Mouse (Mus musculus) ES-CJ7 (cell line): Measurements from ENCODE around the gene Dnaaf2.
"Not testable (repeated sequence)": the region's sequence is repeated elsewhere in the genome, so short reads cannot be mapped to it uniquely, and the experiment has no call there.

ENCODE experiments used
- DNase-seq: peaks from one replicate; pipeline ENCODE4 v3.0.0; 2011; ENCODE audit warnings: low read depth, low spot score

The Dnaaf2 gene

DNA sequence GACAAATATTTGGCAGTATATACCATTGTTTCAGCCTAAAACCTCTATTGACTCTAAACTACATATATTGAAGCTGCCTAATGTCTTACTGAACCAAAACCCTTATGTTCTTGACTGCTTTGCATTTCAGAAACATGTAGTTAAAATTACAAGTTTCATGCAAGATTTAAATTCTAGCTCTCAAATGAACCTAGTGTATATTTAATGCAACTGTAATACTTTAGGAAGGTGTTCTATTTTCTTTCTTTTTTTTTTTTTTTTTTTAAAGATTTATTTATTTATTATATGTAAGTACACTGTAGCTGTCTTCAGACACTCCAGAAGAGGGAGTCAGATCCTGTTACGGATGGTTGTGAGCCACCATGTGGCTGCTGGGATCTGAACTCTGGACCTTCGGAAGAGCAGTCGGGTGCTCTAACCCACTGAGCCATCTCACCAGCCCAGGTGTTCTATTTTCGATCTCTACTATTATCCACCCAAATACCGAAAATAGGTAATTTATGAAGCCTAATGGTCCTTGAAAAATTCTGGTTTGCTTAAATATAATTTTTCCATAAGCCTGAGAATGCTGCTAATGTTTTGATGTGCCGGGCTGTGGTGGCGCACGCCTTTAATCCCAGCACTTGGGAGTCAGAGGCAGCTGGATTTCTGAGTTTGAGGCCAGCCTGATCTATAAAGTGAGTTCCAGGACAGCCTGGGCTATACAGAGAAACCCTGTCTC is 31.2 kb downstream of the Dnaaf2 start:
- DNase-seq = not testable (repeated sequence)

DNA sequence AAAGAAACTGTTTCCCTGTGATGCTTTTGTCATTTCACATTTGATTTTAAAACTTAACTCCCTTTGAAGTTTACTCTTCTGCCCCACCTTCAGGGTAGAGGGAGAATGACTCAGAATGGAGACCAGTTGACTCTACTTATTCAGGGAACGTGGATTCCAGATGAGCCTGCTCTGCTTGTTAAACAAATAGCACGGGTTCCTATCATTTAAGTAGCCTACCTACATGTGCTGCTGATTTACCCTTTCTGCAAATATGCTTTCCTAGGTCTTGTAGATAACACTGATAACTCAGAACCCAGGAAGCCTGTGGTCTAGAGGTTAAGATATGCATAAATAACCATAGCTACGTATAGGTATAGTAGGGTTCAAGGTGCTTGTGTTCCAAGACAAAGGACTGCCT is 33.3 kb downstream of the Dnaaf2 start:
- DNase-seq = peak; percentile 48

GRCm38 (mm10) chr12:69163586-69163985 is 34.6 kb downstream of the Dnaaf2 start:
- DNase-seq = not testable (repeated sequence)

DNA sequence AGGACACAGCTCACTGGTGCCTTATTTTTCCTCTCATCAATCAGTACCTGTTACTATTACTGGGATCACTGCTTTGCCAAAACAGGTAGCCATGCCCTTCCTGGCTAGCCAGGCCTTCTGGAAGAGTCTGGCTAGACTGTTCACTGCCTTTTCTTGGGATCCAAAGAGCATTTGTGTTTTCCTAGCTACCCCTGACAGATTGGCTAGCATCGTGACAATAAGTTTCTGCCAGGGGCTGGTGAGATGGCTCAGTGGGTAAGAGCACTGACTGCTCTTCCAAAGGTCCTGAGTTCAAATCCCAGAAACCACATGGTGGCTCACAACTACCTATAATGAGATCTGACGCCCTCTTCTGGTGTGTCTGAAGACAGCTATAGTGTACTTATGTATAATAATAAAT is 37.6 kb downstream of the Dnaaf2 start:
- not testable (repeated sequence) for DNase-seq

DNA sequence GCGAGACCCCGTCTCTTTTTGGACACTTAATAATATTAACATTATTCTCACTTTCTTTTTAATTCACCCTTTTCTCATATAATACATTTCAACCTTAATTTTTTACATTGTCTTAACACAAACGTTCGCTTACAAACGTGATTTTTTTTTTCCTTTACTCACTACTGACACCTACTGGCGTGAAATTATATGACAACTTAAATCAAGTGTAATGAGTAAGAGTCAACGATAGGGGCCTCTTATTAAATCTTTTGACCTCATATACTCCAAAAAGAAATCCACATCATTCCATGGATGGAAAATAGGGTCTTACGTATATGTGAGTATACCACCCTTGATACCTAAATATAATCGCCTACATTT is 38.7 kb downstream of the Dnaaf2 start:
- peak; percentile 81 for DNase-seq

- DNase-seq = peak; percentile 100
Observed at GRCm38 (mm10) chr12:69158765-69159577, 39.3 kb downstream of the Dnaaf2 start, which contains the start of gene Rps29. Gene Rps29 (minus strand): TSS chr12:69159186.

DNA sequence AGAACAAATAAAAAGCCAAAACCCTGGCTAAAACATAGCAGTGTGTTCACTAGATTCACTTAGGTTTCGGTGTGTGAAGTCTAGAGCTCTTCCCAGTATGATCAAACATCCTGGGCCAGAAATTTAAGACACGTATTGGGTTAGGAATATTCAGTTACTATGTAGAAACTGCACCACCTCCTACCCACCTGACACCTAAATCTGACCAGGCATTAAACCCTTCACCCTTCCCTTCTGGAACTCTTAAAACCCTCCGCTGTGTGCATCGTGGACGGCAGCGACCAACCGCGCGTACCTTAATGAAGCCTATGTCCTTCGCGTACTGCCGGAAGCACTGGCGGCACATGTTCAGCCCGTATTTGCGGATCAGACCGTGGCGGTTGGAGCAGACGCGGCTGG is 39.9 kb downstream of the Dnaaf2 start:
- no peak for DNase-seq

GRCm38 (mm10) chr12:69157107-69157506 is 41.1 kb downstream of the Dnaaf2 start:
- DNase-seq = peak; percentile 51

- DNase-seq = no peak
Observed at GRCm38 (mm10) chr12:69156436-69156835, 41.8 kb downstream of the Dnaaf2 start.

DNA sequence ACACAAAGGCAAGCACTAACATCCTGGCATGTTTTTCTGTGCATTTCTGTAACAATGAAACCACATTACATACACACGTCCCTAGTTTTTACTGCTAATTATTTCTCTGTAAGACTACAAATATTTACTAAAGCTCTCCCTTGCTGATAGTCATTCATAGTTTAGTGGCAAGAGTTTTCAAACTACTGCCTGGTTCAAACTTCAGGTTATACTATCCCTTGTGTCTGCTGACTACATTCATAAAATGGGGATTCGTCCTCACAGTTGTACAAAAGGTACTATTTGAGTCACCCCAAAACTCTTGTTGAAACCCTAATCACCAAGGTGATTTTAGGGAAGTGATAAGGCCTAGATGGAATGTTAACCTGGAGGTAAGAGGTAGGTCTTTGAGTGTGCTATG is 42.3 kb downstream of the Dnaaf2 start:
- no peak for DNase-seq

GRCm38 (mm10) chr12:69150049-69150448 is 48.2 kb downstream of the Dnaaf2 start:
- DNase-seq = no peak

DNA sequence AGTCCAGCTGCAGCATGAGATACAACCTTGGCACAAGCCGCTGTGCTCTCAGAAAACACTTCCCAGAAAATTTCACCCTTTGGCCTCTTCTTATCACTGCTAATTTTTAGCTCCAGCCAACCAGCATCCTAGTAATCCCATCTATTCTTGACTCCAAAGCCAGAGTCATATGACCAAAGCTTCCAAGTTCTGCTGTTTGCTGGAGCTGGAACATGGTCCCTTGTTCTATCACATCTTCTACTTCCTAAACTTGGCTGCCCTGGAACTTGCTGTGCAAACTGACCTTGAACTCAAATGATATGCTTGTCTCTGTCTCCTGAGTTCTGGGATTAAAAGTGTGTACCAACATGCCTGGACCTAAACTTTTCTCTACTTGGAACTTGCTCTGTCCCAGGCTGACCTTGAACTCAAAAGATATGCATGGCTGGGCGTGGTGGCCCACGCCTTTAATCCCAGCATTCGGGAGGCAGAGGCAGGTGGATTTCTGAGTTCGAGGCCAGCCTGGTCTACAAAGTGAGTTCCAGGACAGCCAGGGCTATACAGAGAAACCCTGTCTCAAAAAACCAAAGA is 51.0 kb downstream of the Dnaaf2 start:
- DNase-seq = peak; percentile 36

- no peak for DNase-seq
Observed at GRCm38 (mm10) chr12:69143460-69143859, 54.8 kb downstream of the Dnaaf2 start.

GRCm38 (mm10) chr12:69139841-69140240 is 58.4 kb downstream of the Dnaaf2 start:
- no peak for DNase-seq

DNA sequence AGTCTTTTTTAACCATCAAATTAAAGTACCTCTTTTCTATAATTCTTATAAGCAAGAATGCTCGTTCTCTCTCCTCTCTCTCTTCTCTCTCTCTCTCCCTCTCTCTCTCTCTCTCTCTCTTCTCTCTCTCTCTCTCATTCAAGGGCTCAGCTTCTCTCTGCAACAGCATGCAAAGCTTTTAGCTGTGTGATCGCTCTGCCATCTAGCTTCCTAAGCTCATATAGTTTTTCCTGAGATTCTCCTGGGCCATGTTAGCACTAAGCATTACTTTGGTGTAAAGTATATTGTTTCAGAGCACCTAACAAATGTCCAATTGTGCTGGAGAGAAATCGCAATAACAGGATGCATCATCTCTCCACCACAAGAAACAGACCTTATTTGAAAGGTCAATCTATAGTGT is 59.0 kb downstream of the Dnaaf2 start:
- no peak for DNase-seq
